20 mouse cellular contexts compared by ENCODE assay signal in the genomic region with DNA sequence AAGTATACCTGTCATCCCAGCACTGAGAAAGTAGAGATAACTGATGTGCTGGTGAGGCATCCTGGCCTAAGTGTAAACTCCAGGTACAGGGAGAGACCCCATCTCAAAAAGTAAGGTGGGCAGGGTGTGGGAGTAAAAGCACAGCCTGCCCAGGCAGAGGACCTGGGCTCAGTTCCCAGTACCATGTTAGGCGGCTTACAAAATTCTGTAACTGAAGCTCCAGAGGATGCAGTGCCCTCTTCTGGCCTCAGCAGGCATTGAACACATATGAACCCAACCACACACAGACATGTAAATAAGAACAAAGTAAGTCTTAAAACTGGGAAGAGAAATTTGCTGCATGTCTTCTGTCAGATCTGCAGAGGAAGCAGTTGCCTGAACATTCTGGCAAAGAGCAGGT.
"Had no signal": no experiment of that assay in that cellular context is flagged by ENCODE, and none has a peak within 500 bp of the region (broad histone marks: within the 10 kb centered on the region; RNA-seq: fewer than 3 reads in every experiment).

No protein-coding gene starts in this region.

- H3K4me2 ChIP-seq: limb, embryonic 12.5 days; limb, embryonic 15.5 days; liver, embryonic 11.5 days; lung, embryonic 15.5 days; midbrain, embryonic 13.5 days; neural tube, embryonic 12.5 days; neural tube, embryonic 15.5 days had no signal

- DNase-seq: kidney, adult 9 months; kidney, postnatal 14 days; left cerebral cortex, postnatal 4 days; liver, postnatal 0 days; lung, postnatal 10 days; lung, postnatal 36 days; right cerebral cortex, adult 18-20 months; right cerebral cortex, postnatal 14 days; right cerebral cortex, postnatal 4 days; thymus, postnatal 25 days had no signal

- H3K9me3 ChIP-seq: limb, embryonic 15.5 days; lung, embryonic 15.5 days; midbrain, embryonic 10.5 days; midbrain, embryonic 13.5 days; neural tube, embryonic 12.5 days; neural tube, embryonic 15.5 days had no signal

- H3K27ac ChIP-seq: limb, embryonic 12.5 days; limb, embryonic 15.5 days; liver, embryonic 14.5 days; lung, embryonic 15.5 days; midbrain, embryonic 10.5 days; midbrain, embryonic 13.5 days; neural tube, embryonic 12.5 days; neural tube, embryonic 15.5 days had no signal

- H3K36me3 ChIP-seq: limb, embryonic 12.5 days; limb, embryonic 15.5 days; lung, embryonic 15.5 days; midbrain, embryonic 10.5 days; midbrain, embryonic 13.5 days; neural tube, embryonic 12.5 days; neural tube, embryonic 15.5 days had no signal

- H3K4me1 ChIP-seq: limb, embryonic 12.5 days; limb, embryonic 15.5 days; lung, embryonic 15.5 days; megakaryocyte, embryonic 14.5 days; neural tube, embryonic 12.5 days; neural tube, embryonic 15.5 days had no signal

- H3K4me3 ChIP-seq: limb, embryonic 12.5 days; limb, embryonic 15.5 days; lung, embryonic 15.5 days; megakaryocyte, embryonic 14.5 days; midbrain, embryonic 10.5 days; midbrain, embryonic 13.5 days; neural tube, embryonic 12.5 days; neural tube, embryonic 15.5 days had no signal

- H3K9ac ChIP-seq: limb, embryonic 12.5 days; limb, embryonic 15.5 days; liver, embryonic 14.5 days; liver, postnatal 0 days; lung, embryonic 15.5 days; midbrain, embryonic 13.5 days; neural tube, embryonic 12.5 days; neural tube, embryonic 15.5 days had no signal

- ATAC-seq: liver, postnatal 0 days; midbrain, embryonic 13.5 days had no signal

- H3K27me3 ChIP-seq: limb, embryonic 12.5 days; limb, embryonic 15.5 days; lung, embryonic 15.5 days; megakaryocyte, embryonic 14.5 days; midbrain, embryonic 13.5 days; neural tube, embryonic 12.5 days; neural tube, embryonic 15.5 days had no signal
